Mouse (Mus musculus) olfactory bulb, adult 2 months (tissue): ENCODE results near the gene Chst12.

ENCODE experiments used
- CTCF ChIP-seq: fragments of 200-500 bp; IDR thresholded peaks from 2 replicates; pipeline ENCODE4 v1.5.1; 2012; ENCODE audit warnings: low read depth, mild to moderate bottlenecking, low read length, moderate library complexity; ENCODE audit not compliant: insufficient read depth
- POLR2A ChIP-seq: fragments of 200-500 bp; IDR thresholded peaks from 2 replicates; pipeline ENCODE4 v1.6.1; 2012; ENCODE audit warnings: mild to moderate bottlenecking, low read depth, low read length, moderate library complexity; ENCODE audit not compliant: insufficient read depth

DNA sequence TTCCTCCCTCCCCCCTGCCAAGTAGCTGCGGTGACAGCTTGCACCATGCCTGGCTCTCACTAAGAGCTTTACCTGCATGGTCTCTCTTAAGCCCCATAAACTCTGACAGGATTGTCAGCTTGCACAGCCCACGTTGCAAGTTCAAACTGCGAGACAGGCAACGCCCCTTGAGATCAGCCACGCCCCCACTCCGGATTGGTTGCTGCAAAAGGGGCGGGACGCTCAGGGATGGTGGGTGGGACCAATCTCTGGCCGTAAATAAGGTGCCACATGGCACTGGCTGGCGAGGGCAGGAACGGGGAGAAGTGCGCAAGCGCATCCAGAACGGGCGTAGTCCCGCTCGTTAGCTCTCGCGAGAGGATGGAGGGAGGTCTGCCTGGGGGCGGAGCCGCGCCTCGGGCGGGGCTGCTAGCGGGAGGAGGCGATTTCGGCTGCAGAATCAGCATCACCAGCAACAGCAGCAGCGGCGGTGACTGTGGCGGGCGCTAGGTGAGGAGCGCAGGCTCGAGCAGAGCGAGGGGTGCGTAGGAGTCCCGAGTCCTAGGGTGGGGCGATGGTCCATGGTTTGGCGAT, at the start of gene Chst12:
- TF ChIP-seq POLR2A, result peak; percentile 77
- TF ChIP-seq CTCF, result no peak
